Mouse (Mus musculus): ENCODE data around the gene Majin. TPM values are rescaled to one million over a fixed set of nuclear protein-coding genes. Genes with fewer than 3 reads are reported as not detected.

The Majin gene
- polyA plus RNA-seq, 1 experiment = 1.2 TPM

DNA sequence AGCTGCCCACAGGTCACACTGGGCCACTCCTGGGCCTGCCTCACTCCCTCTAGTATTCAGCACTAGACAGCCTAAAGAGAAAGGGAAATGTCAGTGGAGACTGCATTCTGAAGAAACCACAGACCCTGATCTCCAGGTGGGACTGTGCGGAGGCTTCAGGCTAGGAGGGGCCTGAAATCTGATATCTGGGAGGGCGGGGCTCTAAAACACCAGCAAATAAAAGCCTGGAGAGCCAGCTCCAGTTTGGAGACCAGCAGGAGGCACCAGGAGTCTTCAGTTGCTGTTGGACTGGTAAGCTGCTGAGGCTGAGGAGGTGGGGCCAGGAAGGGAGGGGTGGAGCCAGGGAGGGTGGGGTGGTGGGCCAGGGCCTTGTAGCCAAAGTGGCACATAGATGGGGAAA lies 41.9 kb downstream of the Majin start, which contains the start of gene Gpha2:
TSS of gene Gpha2 (plus strand) at position 246 of the 400 bp plus-strand sequence.
- DNase-seq (ENCODE audit: low read depth, low spot score) = no peak
- WGBS = 44% methylated on average over 2 of the region's 2 CpGs

DNA sequence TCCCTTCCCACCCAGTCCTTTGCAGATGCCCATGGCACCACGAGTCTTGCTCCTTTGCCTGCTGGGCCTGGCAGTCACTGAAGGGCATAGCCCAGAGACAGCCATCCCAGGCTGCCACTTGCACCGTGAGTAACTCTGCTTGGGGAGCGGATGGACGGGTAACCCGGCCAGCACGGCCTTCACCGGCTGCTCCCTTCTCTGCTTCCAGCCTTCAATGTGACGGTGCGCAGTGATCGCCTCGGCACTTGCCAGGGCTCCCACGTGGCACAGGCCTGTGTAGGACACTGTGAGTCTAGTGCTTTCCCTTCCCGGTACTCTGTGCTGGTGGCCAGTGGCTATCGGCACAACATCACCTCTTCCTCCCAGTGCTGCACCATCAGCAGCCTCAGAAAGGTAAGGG lies 42.6 kb downstream of the Majin start:
- no peak for DNase-seq (ENCODE audit: low read depth, low spot score)
- WGBS = 94% methylated on average over 14 of the region's 14 CpGs

DNA sequence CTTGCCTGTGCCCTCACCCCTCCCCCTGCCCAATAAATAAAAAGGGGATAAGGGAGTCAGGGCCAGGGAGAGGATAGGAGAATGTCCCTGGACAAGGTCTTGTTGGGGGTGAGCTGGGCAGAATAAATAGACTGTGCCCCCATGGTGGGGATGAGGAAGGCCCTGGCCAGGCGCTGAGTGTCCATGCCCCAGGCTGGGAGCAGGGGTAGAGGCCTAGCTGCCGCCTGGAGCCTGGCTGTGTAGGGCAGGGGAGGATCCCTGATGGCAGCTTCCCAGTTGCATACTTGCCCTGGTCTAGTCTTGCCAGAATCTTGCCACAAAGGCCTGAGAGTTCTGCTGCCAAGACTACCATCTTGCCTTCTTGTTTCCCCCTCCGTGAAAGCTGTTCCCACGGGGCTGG lies 43.7 kb downstream of the Majin start:
- DNase-seq (ENCODE audit: low read depth, low spot score) = no peak
- WGBS = 97% methylated on average over 4 of the region's 4 CpGs

DNA sequence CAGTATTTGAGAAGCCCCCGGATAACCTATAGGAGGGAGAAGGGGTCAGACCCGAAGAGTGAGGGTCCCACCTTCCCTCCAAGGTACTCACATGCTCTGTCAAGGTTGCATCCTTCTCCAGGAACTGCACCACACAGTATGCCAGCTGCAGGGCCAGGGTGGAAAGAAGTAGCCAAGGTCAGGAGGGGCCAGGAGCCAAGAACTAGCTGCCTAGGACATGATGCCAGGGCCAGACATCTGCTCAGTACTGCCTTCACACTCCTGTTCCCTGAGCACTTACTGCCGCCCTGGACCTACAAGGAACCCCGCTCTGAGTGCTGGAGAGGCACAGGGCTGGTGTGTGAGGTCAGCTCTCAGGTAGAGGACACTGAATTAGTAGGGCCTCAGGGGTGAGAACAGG lies 46.2 kb downstream of the Majin start:
- no peak for DNase-seq (ENCODE audit: low read depth, low spot score)
- 87% methylated on average over 4 of the region's 4 CpGs for WGBS

DNA sequence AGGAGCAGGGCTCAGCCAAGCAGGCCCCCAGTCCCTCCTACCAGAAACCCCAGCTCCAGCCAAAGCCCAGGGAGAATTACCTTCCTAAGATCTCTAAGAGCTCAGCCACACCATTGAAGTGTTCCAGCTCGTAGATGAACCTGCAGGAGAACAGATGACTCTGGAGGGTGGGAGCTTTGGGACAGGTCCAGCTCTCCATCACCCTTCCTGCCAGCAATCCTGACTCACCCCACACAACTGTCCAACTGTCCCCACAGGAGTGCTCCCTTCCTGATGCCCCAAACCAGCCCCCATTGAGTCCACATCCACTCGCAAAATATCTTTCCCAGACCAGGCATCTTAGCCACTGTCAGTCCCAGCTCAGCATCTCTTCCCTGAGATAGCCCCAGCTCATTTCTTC lies 46.8 kb downstream of the Majin start:
- no peak for DNase-seq (ENCODE audit: low read depth, low spot score)
- 82% methylated on average over 2 of the region's 2 CpGs for WGBS

DNA sequence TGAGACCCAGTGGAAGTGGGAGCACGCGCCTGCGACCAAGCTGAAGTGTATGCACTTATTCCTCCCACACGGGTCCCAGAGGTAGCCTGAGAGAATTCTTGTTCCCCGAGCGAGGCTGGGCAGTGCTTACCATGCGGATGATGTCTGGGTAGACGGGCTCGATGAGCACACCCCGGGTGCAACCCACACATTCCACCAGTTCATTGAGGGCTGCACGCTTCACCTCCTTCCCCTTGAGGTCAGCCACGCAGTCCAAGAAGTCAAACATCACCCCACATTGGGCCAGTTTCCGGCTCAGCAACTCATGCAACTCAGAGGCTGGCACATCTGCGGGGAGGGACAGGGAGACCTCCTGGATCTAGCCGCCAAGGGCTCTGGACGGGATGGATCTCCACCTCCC lies 49.5 kb downstream of the Majin start:
- no peak for DNase-seq (ENCODE audit: low read depth, low spot score)
- 92% methylated on average over 16 of the region's 16 CpGs for WGBS

DNA sequence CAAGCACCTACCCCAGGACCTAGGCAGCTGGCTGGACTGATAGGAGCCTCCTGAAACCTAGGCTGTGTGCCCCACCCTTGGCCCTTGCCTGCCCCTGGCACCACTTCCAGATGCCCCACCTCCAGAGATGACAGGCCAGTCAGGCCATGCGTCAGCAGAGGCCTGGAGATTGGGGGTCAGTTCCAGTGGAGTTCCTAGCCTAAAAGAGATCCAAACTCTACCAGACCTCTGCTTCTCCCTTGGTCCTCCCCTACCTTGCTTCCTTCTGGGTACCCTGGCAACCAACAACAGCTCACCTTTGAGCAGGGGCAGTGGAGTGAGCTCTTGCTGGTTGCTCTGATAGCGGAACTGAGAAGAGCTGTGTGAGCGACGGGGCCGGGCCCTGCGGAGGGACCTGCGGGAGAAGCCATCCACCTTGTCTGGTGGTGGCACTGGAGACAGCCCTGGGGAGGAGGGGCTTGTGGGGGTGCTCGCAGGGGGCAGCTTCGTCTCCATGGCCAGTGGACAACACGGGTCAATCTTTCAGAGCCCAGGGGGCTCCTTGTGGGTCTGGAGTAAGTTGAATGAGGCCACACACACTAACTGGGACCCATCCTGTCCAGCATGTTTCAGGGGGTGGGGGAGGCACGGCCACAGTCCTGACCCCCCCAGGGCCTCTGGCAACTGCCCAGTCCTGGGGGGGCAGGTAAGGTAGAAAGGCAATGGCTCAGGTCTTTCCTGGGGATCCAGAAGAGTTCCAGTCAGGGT lies 50.3 kb downstream of the Majin start:
- WGBS = 76% methylated on average over 11 of the region's 11 CpGs
- DNase-seq (ENCODE audit: low read depth, low spot score) = no peak

DNA sequence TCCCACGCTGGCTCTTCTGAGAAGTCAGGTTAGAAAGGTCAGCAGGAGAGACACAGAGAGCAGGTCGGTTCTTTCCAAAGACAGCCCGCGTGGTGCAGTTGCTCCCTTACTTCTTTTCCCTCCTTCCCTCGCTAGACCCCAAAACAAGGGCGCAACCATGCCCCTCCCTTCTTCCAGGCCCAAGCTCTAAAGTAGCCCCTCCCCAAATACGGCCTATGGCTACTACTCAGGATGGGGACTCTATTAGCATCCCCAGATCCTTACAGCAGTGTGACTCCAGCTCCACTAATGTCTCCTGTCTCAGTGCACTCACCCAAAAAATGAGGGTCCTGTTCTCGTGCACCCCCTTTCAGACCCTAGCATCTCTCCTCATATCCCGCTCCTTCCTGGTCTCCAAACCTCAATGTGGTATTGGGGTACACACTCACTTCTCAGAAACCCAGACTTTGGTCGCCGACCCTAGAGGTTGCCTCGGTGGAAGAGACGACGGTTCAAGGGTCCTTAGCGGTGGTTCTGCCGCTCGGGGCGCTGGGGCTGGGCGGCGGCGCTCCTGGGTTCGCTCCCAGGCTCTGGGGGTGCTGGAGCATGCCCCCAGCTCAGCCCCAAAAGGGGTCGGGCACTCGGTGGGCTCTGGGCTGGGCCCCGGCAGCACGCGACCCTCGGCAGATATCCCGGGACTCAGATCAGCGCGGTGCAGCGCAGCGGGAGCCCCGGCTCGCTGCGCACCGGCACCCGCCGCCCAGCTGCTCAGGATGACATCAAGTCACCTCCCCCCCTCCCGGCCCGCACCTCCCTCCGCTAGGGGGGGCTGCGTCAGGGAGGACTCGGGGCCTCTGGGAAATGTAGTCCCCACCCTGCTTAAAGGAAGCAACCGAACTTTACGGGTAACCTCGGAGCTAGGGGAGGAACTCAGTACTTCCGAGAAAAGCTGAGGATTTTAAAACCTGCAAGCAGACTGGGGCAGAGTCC lies 51.2 kb downstream of the Majin start, which contains the start of gene Ppp2r5b:
TSS of gene Ppp2r5b (minus strand) at position 789 of the 969 bp plus-strand sequence.
- DNase-seq (ENCODE audit: low read depth, low spot score) = peak; percentile 82
- WGBS = 6% methylated on average over 48 of the region's 48 CpGs

DNA sequence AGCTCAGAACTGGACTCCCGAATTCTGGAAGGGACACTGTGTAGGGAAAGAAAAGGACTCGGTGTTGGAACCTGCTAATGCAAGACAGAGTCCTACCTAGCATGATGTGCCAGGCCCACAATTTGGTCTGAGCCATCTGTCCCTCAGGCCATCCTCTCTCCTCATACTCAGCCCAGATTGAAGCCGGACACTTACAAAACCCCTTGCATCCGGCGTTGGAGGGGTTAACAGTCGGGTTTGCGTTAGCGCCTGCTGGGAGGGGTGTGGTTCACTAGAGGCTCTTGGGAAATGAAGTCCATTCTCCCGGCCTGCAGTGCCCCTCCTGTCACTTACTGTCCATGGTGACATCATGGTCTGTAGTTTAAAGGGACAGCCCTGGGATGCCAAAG lies 51.9 kb downstream of the Majin start:
- DNase-seq (ENCODE audit: low read depth, low spot score) = peak; percentile 82
- 1% methylated on average over 9 of the region's 9 CpGs for WGBS

DNA sequence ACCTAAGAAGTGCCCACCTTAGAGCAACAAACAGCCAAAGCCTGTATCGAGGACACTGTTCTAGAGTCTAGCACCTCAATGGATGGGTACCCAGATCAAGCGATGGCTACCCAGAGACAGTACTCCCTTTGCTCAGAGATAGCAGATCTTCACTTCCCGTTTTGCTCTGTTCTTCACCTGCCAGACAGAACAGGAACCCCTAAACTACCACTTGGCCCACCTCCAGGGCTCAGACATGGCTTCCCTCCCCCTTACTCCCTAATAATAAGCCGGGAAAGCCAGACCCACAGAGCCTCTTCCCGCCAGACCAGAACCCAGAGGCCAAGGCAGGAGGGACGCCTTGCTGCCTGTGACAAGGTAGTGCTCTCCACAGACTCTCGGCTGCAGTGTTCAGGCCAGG lies 52.7 kb downstream of the Majin start:
- WGBS = 74% methylated on average over 7 of the region's 7 CpGs
- DNase-seq (ENCODE audit: low read depth, low spot score) = no peak

DNA sequence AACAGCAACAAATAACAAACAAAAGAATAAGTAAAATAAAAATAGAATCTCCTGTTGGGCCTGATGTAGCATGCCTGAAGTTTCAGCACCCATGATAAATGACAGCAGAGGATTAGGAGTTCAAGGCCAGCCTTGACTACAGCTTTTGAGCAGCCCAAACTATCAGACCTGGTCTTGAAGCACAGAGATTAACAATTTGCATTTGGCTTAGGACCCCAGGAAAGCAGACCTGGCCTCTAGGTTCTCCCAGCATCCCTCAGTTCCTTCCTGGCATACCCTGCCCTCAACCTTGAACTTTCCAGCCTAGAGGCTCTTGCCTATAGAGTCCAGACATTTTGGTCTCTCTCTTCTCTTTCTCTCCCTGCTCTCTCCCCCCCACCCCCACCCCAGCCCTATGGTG lies 54.6 kb downstream of the Majin start:
- no peak for DNase-seq (ENCODE audit: low read depth, low spot score)

DNA sequence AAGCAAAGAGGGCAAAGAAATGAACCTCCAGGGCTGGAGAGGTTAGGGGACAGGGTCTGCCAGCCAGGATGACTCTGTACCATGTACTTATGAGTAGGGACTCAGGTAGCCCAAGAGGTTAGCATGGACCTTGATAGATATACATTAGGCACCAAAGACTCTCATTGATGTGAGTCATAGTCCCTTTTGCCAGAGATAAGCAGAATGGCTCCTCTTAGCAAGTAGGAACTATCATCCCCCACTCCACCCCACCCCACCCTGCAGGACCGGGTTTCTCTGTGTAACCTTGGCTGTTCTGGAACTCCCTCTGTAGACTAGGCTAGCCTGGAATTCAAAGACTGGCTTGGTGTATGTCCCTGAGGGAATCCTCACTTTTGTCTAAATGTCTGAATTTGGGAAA lies 55.9 kb downstream of the Majin start:
- DNase-seq (ENCODE audit: low read depth, low spot score) = no peak
- 32% methylated on average over 1 of the region's 1 CpGs for WGBS

DNA sequence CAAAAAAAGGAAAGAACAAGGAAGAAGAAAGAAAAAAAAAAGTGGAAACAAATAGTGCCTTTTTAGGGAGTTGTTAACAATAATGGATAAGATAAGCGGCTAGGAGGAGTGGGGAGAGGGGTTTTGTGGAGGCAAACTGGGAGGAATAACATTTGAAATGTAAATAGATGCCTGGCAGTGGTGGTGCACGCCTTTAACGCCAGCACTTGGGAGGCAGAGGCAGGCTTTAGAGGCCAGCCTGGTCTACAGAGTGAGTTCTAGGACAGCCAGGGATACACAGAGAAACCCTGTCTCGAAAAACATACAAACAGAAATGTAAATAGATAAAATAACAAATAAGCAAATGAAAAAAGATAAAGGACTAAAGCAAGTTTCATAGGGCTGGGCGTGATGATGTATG lies 56.5 kb downstream of the Majin start:
- DNase-seq (ENCODE audit: low read depth, low spot score) = no peak
- 33% methylated on average over 5 of the region's 5 CpGs for whole genome bisulfite sequencing

DNA sequence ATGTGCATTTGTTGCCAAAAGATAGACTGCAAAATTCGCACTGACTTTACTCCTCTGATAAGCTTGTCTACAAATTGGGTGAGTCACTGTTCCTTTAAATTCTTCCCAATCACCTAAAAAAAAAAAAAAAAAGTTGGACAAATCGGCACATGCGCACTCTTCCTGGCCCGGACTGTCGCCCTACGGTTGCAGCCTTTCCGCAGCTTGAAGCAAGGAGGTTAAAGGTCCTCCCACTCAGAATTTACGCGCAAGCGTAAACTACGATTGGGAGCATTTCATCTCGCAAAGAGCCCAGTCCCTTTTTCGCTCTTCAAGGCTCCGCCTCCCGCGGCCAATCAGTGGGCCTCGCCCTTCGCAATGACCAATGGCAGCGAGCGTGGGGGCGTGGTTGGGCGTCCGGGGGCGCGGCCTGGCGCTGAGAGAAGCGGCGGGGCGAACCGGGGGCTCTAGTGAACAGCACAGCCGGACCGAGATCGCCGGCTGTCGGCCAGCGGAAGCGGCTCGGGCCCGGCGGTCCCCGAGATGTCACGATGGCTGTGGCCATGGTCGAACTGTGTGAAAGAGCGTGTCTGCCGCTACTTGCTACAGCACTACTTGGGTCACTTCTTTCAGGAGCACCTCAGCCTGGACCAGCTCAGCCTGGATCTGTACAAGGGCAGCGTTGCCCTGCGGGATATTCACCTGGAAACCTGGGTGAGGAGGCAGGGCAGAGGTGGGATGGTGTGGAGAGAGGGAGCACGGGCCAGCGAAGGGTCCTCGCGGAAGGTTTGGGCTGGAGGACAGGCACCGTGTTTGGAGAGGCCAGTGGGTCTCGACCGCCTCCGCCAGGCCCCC lies 57.3 kb downstream of the Majin start, which contains the start of gene Atg2a:
TSS of gene Atg2a (plus strand) at position 395 of the 834 bp plus-strand sequence.
- WGBS = under 1% methylated on average over 55 of the region's 55 CpGs
- peak; percentile 98 for DNase-seq (ENCODE audit: low read depth, low spot score)

DNA sequence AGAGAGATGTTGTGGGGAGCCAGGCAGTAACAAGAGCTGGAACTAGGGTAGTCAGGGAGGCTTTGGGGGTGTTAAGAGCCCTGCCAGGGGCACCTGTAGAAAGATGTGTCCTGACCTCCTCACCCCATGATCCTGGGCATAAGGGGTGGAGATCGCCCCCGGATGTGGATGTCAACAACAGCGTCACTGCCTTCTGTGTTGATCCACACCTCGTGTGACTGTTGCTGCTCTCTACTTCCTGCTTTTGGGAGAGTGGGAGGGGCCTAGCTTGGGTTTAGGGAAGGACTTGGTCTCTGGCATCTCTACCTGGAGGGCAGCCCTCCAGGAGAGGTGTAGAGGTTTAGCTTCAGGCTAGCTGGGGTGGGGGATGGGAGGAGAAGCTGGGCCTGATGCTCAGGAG lies 58.1 kb downstream of the Majin start:
- 0% methylated on average over 4 of the region's 4 CpGs for WGBS
- DNase-seq (ENCODE audit: low read depth, low spot score) = no peak

DNA sequence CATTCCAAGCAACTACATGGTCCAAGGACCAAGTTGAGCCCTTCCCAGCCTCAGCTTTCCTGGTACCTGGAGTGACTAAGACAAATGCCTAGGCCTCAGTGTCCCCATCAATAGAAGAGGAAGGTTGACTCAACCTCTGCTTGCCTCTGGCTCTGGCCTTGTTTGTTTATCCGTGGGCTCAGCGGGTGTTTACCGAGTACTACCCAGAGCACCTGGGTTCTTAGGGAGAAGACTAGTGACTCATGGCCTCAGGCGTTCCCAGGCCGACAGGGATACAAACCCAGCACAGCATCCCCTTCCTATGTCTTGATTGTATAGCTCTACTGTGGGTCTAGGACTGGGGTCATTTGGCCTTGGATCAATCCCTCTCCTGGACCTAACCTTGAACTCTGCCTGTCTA lies 59.0 kb downstream of the Majin start:
- DNase-seq (ENCODE audit: low read depth, low spot score) = no peak
- 50% methylated on average over 5 of the region's 5 CpGs for WGBS

DNA sequence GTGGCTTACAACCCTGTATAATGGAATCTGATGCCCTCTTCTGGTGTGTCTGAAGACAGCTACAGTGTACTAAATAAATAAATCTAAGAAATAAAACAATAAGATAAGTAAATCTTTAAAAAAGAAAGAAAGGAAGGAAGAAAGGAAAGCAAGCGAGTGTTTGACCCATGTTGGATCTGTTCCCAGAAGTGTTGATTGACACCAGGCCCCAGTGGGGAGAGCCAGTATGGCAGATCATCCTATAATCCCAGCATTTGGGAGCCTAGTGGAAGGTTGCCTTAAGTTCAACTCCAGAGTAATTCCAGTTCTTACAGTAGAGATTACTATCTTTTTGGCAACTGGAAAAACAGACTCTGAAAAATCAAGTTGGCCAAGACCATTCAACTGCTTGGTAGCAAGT lies 61.6 kb downstream of the Majin start:
- WGBS = 43% methylated on average over 1 of the region's 1 CpGs
- no peak for DNase-seq (ENCODE audit: low read depth, low spot score)

DNA sequence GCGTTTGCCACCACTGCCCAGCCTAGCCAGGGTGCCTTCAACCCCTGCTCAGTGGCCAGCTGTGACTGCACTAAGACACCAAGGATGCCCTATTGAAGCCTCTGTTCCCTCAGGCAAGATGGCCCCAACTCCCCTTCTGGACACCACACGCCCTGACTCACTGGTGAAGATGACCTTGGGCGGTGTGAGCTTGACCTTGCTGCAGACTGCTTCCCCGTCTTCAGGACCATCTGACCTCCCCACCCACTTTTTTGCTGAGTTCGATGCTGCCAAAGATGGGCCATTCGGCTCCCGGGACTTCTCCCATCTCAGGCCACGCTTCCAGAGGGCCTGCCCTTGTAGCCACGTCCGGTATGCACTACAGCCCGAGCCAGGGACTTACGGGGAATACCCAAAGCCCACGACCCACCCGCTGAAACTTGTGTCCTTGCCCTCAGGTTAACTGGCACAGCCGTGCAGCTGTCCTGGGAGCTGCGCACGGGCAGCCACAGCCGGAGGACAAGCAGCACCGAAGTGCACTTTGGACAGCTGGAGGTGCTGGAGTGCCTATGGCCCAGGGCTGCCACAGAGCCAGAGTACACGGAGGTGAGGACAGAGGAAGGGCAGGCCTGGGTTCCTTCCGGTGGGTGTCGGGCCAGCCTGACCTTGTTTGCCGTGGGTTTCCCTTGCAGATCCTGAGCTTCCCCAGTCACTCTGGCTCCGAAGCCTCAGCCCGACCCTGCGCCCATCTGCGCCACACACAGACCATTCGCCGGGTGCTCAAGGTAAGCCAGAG lies 63.5 kb downstream of the Majin start:
- no peak for DNase-seq (ENCODE audit: low read depth, low spot score)
- 94% methylated on average over 29 of the region's 29 CpGs for WGBS

DNA sequence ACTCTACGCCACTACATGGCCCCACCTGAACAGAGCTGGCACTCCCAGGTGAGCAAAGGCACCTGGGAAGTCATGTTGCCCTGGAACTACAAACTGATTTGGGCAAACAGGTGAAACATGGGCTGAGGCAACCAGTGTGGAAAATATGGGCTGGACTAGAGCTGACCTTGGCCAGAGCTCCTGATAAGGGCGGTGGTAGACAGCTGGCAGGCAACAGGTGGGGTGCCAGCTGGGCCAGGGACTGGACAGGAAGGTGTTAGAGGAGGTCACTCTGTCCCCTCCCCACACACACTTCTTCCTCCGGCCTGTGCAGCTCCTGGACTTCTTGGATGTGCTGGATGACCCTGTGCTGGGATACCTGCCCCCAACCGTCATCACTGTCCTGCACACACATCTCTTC lies 68.8 kb downstream of the Majin start:
- 85% methylated on average over 4 of the region's 4 CpGs for WGBS

More for the DNA sequence above, 68.8 kb downstream of the Majin start:
- no peak for DNase-seq (ENCODE audit: low read depth, low spot score)
